Mouse (Mus musculus): Measurements from ENCODE around the gene Scgb1b11.
"Not testable (repeated sequence)": the region's sequence is repeated elsewhere in the genome, so short reads cannot be mapped to it uniquely, and the experiment has no call there.

The Scgb1b11 gene

GRCm38 (mm10) chr7:32222540-32222939 lies at the start of gene Scgb1b11:
Scgb1b11 (plus strand) TSS chr7:32222840.
- DNase-seq = not testable (repeated sequence)

GRCm38 (mm10) chr7:32211045-32211444 lies 11.6 kb upstream of the Scgb1b11 start, which contains the start of gene Scgb2b11:
Scgb2b11 (minus strand) TSS chr7:32211145.
- not testable (repeated sequence) for DNase-seq
